ENCODE assay signal across 30 mouse cellular contexts in the genomic region with DNA sequence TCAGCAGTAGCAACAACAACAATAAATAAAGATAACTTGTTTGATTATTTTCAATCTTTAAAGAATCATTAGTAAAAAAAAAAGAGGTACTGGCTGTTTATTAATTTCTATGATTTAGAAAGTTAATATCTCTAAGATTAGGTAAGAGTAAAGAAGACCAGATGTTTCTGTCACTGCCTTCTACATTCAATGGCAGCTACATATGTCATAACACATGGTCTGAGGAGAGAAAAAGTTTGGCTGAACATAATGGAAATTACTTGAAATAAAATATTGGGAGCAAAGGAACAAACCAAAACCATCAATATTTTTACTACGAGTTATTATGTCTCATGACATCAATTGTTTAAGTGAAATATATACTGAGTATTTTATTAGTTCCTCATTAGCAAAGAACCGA.
"Had no signal": no experiment of that assay in that cellular context is flagged by ENCODE, and none has a peak within 500 bp of the region (broad histone marks: within the 10 kb centered on the region; RNA-seq: fewer than 3 reads in every experiment).

No protein-coding gene starts in this region.

- H3K9ac ChIP-seq: limb, embryonic 12.5 days; limb, embryonic 13.5 days; limb, embryonic 15.5 days; liver, embryonic 12.5 days; liver, embryonic 13.5 days; liver, embryonic 14.5 days; liver, embryonic 15.5 days; liver, postnatal 0 days; lung, embryonic 15.5 days; midbrain, embryonic 12.5 days; midbrain, embryonic 13.5 days; midbrain, embryonic 15.5 days; neural tube, embryonic 12.5 days had no signal

- H3K36me3 ChIP-seq: limb, embryonic 10.5 days; limb, embryonic 12.5 days; limb, embryonic 13.5 days; limb, embryonic 15.5 days; liver, embryonic 12.5 days; liver, embryonic 13.5 days; liver, embryonic 15.5 days; lung, embryonic 15.5 days; midbrain, embryonic 10.5 days; midbrain, embryonic 12.5 days; midbrain, embryonic 13.5 days; midbrain, embryonic 15.5 days; neural tube, embryonic 12.5 days had no signal

- ATAC-seq: liver, embryonic 12.5 days; liver, postnatal 0 days; midbrain, embryonic 13.5 days; midbrain, embryonic 15.5 days; midbrain, embryonic 16.5 days had no signal

- H3K27ac ChIP-seq: left cerebral cortex, adult 2 months; limb, embryonic 10.5 days; limb, embryonic 12.5 days; limb, embryonic 13.5 days; limb, embryonic 15.5 days; liver, embryonic 12.5 days; liver, embryonic 13.5 days; liver, embryonic 14.5 days; liver, embryonic 15.5 days; lung, embryonic 15.5 days; macrophage; midbrain, embryonic 10.5 days; midbrain, embryonic 12.5 days; midbrain, embryonic 13.5 days; midbrain, embryonic 15.5 days; neural tube, embryonic 12.5 days had no signal

- H3K4me3 ChIP-seq: left cerebral cortex, adult 2 months; limb, embryonic 10.5 days; limb, embryonic 12.5 days; limb, embryonic 13.5 days; limb, embryonic 15.5 days; liver, embryonic 12.5 days; liver, embryonic 13.5 days; liver, embryonic 15.5 days; lung, embryonic 15.5 days; megakaryocyte, embryonic 14.5 days; midbrain, embryonic 10.5 days; midbrain, embryonic 12.5 days; midbrain, embryonic 13.5 days; midbrain, embryonic 15.5 days; myocyte; neural tube, embryonic 12.5 days had no signal

- H3K4me2 ChIP-seq: limb, embryonic 12.5 days; limb, embryonic 13.5 days; limb, embryonic 15.5 days; liver, embryonic 11.5 days; liver, embryonic 12.5 days; liver, embryonic 13.5 days; liver, embryonic 15.5 days; lung, embryonic 15.5 days; midbrain, embryonic 11.5 days; midbrain, embryonic 12.5 days; midbrain, embryonic 13.5 days; midbrain, embryonic 15.5 days; neural tube, embryonic 12.5 days had no signal

- DNase-seq: layer of hippocampus, postnatal 36 days; left cerebral cortex, postnatal 4 days; liver; liver, embryonic 13.5 days; liver, postnatal 0 days; lung, adult 18-20 months; lung, postnatal 14 days; lung, postnatal 36 days; lung, postnatal 4 days; midbrain, embryonic 14.5 days had no signal

- H3K27me3 ChIP-seq: limb, embryonic 12.5 days; limb, embryonic 13.5 days; limb, embryonic 15.5 days; liver, embryonic 12.5 days; liver, embryonic 13.5 days; liver, embryonic 15.5 days; lung, embryonic 15.5 days; megakaryocyte, embryonic 14.5 days; midbrain, embryonic 12.5 days; midbrain, embryonic 13.5 days; midbrain, embryonic 15.5 days; neural tube, embryonic 12.5 days had no signal

- H3K4me1 ChIP-seq: limb, embryonic 10.5 days; limb, embryonic 12.5 days; limb, embryonic 13.5 days; limb, embryonic 15.5 days; liver, embryonic 12.5 days; liver, embryonic 13.5 days; liver, embryonic 15.5 days; megakaryocyte, embryonic 14.5 days; midbrain, embryonic 10.5 days; midbrain, embryonic 12.5 days; midbrain, embryonic 15.5 days; neural tube, embryonic 12.5 days had no signal

- H3K9me3 ChIP-seq: limb, embryonic 10.5 days; limb, embryonic 12.5 days; limb, embryonic 13.5 days; limb, embryonic 15.5 days; liver, embryonic 12.5 days; liver, embryonic 13.5 days; liver, embryonic 15.5 days; lung, embryonic 15.5 days; megakaryocyte, embryonic 14.5 days; midbrain, embryonic 10.5 days; midbrain, embryonic 12.5 days; midbrain, embryonic 13.5 days; midbrain, embryonic 15.5 days; neural tube, embryonic 12.5 days had no signal
